Mouse (Mus musculus): ENCODE data around the gene Csf3. TPM values are rescaled to one million over a fixed set of nuclear protein-coding genes. Genes with fewer than 3 reads are reported as not detected.
"Not testable (repeated sequence)": the region's sequence is repeated elsewhere in the genome, so short reads cannot be mapped to it uniquely, and the experiment has no call there.

The Csf3 gene
- polyA plus RNA-seq, 1 experiment, result not detected

- TF ChIP-seq CTCF (IDR thresholded peaks at IDR 0.05; ENCODE audit: control insufficient read depth, insufficient read depth, low read length) (no peak), POLR2A (IDR thresholded peaks at IDR 0.05; ENCODE audit: borderline replicate concordance, control insufficient read depth, low read depth, low read length) (no peak)
- no peak overlapping the region for H3K4me3 ChIP-seq (replicated peaks; ENCODE audit: control insufficient read depth, low read depth, low read length)
Measured at GRCm38 (mm10) chr11:98725926-98726506, 25.0 kb downstream of the Csf3 start.

GRCm38 (mm10) chr11:98729119-98729588, 28.1 kb downstream of the Csf3 start, which contains the start of gene Med24:
Gene Med24, minus strand, starts transcription at chr11:98729435.
- no peaks in the 10 kb centered on the region for H3K4me1 ChIP-seq (ENCODE audit: control insufficient read depth, insufficient read depth, low read length)
- H3K27ac ChIP-seq (ENCODE audit: control insufficient read depth, insufficient read depth, low read depth, low read length, poor library complexity), result no peak within 1 kb of the TSS; the same call in 1 of the 2 replicates
- under 1% methylated on average over 16 of the region's 16 CpGs for WGBS
- peak within 1 kb of the TSS; percentile 95 for H3K4me3 ChIP-seq (replicated peaks; ENCODE audit: control insufficient read depth, low read depth, low read length)
- TF ChIP-seq POLR2A (IDR thresholded peaks at IDR 0.05; ENCODE audit: borderline replicate concordance, control insufficient read depth, low read depth, low read length) (no peak), CTCF (IDR thresholded peaks at IDR 0.05; ENCODE audit: control insufficient read depth, insufficient read depth, low read length) (no peak)

More at GRCm38 (mm10) chr11:98725926-98726506, 25.0 kb downstream of the Csf3 start:
- 88% methylated on average over 15 of the region's 15 CpGs for WGBS
- H3K4me1 ChIP-seq (ENCODE audit: control insufficient read depth, insufficient read depth, low read length), result no peaks in the 10 kb centered on the region
- H3K27ac ChIP-seq (ENCODE audit: control insufficient read depth, insufficient read depth, low read depth, low read length, poor library complexity), result no peak overlapping the region

DNA sequence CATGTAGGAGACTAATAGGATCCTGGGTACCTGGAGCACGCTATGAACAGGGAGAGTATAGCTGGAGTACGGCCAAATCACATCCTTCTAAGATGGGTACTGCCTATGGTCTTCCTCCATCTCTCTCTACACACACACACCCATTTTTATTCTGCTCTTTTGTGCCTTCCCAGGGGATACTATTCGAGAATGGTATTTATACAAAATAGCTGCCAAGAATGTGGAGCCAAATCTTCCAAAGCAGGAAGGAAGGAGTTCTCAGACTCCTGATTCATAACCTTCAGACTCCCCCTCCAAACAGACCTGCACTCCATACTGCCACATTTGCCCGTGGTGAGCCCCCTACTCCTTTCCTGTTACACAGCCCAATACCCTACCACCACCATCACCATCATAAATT, 29.7 kb downstream of the Csf3 start:
- WGBS, result 68% methylated on average over 4 of the region's 4 CpGs
- Histone ChIP-seq H3K27ac (ENCODE audit: control insufficient read depth, insufficient read depth, low read depth, low read length, poor library complexity) (no peak overlapping the region), H3K4me3 (replicated peaks; ENCODE audit: control insufficient read depth, low read depth, low read length) (no peak overlapping the region), H3K4me1 (ENCODE audit: control insufficient read depth, insufficient read depth, low read length) (no peaks in the 10 kb centered on the region)
- TF ChIP-seq POLR2A (IDR thresholded peaks at IDR 0.05; ENCODE audit: borderline replicate concordance, control insufficient read depth, low read depth, low read length), result no peak
- no peak for TF ChIP-seq CTCF (IDR thresholded peaks at IDR 0.05; ENCODE audit: control insufficient read depth, insufficient read depth, low read length)

DNA sequence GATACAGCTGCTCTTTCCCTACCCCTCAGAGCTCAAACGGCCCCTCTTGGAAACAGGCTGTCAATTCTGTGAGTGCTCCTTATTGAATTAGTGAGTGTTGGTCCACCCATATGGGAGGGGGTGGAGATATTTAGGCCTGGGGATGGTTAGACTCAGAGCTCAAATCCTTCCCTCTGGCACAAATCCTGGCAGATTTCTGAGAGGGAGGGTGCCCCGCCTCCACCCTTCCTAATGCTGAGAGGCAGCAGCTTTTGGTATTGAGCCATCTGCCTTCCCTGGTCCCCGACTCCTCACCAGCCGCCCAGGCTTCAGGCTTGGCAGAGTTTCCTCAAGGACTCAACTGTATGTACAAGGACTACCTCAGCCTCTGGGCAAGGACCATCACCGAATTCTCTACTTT, 30.1 kb downstream of the Csf3 start:
- no peak overlapping the region for H3K27ac ChIP-seq (ENCODE audit: control insufficient read depth, insufficient read depth, low read depth, low read length, poor library complexity)
- no peak overlapping the region for H3K4me3 ChIP-seq (replicated peaks; ENCODE audit: control insufficient read depth, low read depth, low read length)
- no peaks in the 10 kb centered on the region for H3K4me1 ChIP-seq (ENCODE audit: control insufficient read depth, insufficient read depth, low read length)
- TF ChIP-seq POLR2A (IDR thresholded peaks at IDR 0.05; ENCODE audit: borderline replicate concordance, control insufficient read depth, low read depth, low read length) (no peak), CTCF (IDR thresholded peaks at IDR 0.05; ENCODE audit: control insufficient read depth, insufficient read depth, low read length) (no peak)
- WGBS, result 84% methylated on average over 5 of the region's 5 CpGs

DNA sequence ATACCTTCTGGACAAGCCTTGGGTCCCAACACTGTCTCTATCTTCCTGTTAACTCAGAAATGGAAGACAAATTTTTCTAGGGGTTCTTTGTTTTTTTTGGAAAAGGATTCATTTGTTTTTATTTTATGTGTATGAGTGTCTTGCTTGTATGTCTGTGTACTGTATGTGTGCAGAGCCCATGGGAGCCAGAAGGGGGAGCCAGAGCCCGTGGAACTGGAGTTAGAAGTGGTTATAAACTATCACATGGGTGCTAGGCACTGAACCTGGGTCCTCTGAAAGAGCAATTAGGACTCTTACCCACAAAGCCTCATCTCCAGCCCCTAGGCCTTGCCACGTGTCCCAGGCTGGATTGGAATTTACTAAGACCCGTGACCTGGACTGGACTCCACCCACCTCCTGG, 33.0 kb downstream of the Csf3 start:
- Histone ChIP-seq H3K4me3 (replicated peaks; ENCODE audit: control insufficient read depth, low read depth, low read length) (no peak overlapping the region), H3K27ac (ENCODE audit: control insufficient read depth, insufficient read depth, low read depth, low read length, poor library complexity) (no peak overlapping the region), H3K4me1 (ENCODE audit: control insufficient read depth, insufficient read depth, low read length) (no peaks in the 10 kb centered on the region; the same call in 1 of the 2 replicates)
- 77% methylated on average over 3 of the region's 3 CpGs for WGBS
- TF ChIP-seq POLR2A (IDR thresholded peaks at IDR 0.05; ENCODE audit: borderline replicate concordance, control insufficient read depth, low read depth, low read length) (no peak), CTCF (IDR thresholded peaks at IDR 0.05; ENCODE audit: control insufficient read depth, insufficient read depth, low read length) (peak; percentile 31; the same call in 1 of the 2 replicates)

- Histone ChIP-seq H3K4me1 (ENCODE audit: control insufficient read depth, insufficient read depth, low read length) (no peaks in the 10 kb centered on the region; the same call in 1 of the 2 replicates), H3K27ac (ENCODE audit: control insufficient read depth, insufficient read depth, low read depth, low read length, poor library complexity) (no peak overlapping the region), H3K4me3 (replicated peaks; ENCODE audit: control insufficient read depth, low read depth, low read length) (no peak overlapping the region)
- WGBS, result 85% methylated on average over 4 of the region's 4 CpGs
- TF ChIP-seq POLR2A (IDR thresholded peaks at IDR 0.05; ENCODE audit: borderline replicate concordance, control insufficient read depth, low read depth, low read length) (no peak), CTCF (IDR thresholded peaks at IDR 0.05; ENCODE audit: control insufficient read depth, insufficient read depth, low read length) (no peak)
Measured at GRCm38 (mm10) chr11:98735111-98735510, 34.0 kb downstream of the Csf3 start.

DNA sequence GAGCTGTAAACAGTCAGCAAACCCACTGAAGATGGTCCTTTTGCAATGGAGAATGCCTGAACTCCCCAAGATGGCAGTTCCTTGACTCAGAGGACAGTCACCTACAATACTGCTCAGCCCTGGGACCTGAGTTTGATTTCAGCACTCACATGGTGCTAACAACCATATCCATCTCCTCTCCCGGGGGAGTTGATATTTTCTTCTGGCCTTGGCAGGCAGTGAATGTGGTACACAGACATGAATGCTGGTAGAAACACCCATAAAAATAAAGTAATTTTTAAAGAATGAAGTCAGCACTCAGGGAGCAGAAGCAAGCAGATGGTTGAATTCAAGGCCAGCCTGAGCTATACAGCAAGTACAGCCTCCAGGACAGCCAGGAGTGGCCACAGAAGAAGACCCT, 35.1 kb downstream of the Csf3 start:
- H3K4me3 ChIP-seq (replicated peaks; ENCODE audit: control insufficient read depth, low read depth, low read length), result no peak overlapping the region
- TF ChIP-seq CTCF (IDR thresholded peaks at IDR 0.05; ENCODE audit: control insufficient read depth, insufficient read depth, low read length), result no peak
- no peak for TF ChIP-seq POLR2A (IDR thresholded peaks at IDR 0.05; ENCODE audit: borderline replicate concordance, control insufficient read depth, low read depth, low read length)
- H3K27ac ChIP-seq (ENCODE audit: control insufficient read depth, insufficient read depth, low read depth, low read length, poor library complexity), result no peak overlapping the region
- H3K4me1 ChIP-seq (ENCODE audit: control insufficient read depth, insufficient read depth, low read length), result no peaks in the 10 kb centered on the region; the same call in 1 of the 2 replicates
- WGBS, result 79% methylated on average over 1 of the region's 1 CpGs

- not testable (repeated sequence) for H3K4me3 ChIP-seq (replicated peaks; ENCODE audit: control insufficient read depth, low read depth, low read length); H3K27ac ChIP-seq (ENCODE audit: control insufficient read depth, insufficient read depth, low read depth, low read length, poor library complexity); H3K4me1 ChIP-seq (ENCODE audit: control insufficient read depth, insufficient read depth, low read length)
- WGBS, result 76% methylated on average over 2 of the region's 2 CpGs
Measured at GRCm38 (mm10) chr11:98737220-98737619, 36.2 kb downstream of the Csf3 start.
